Mouse (Mus musculus) C2C12 (cell line): ENCODE data around the gene Krt10.

Source experiments
- CTCF ChIP-seq: IDR thresholded peaks from one replicate; pipeline ENCODE4 v1.5.1; 2011; ENCODE audit not compliant: control insufficient read depth, insufficient read depth, insufficient read length
- FOSL1 ChIP-seq: IDR thresholded peaks from one replicate; pipeline ENCODE4 v1.8.0; 2011; ENCODE audit warnings: mild to moderate bottlenecking, low read length; ENCODE audit not compliant: poor library complexity, insufficient read depth, severe bottlenecking
- MAX ChIP-seq: IDR thresholded peaks from one replicate; pipeline ENCODE4 v1.6.1; 2011; ENCODE audit warnings: mild to moderate bottlenecking, control low read depth
- MYOD1 ChIP-seq: IDR thresholded peaks from one replicate; pipeline ENCODE4 v1.6.1; 2011; ENCODE audit warnings: low read depth; ENCODE audit not compliant: control insufficient read depth, insufficient read length
- MYOG ChIP-seq: IDR thresholded peaks from one replicate; pipeline ENCODE4 v1.6.1; 2011; ENCODE audit not compliant: control insufficient read depth, insufficient read length; ENCODE audit errors: extremely low read depth
- USF1 ChIP-seq: IDR thresholded peaks from one replicate; pipeline ENCODE4 v1.6.1; 2011; ENCODE audit warnings: low read depth, mild to moderate bottlenecking, control low read depth, moderate library complexity

DNA sequence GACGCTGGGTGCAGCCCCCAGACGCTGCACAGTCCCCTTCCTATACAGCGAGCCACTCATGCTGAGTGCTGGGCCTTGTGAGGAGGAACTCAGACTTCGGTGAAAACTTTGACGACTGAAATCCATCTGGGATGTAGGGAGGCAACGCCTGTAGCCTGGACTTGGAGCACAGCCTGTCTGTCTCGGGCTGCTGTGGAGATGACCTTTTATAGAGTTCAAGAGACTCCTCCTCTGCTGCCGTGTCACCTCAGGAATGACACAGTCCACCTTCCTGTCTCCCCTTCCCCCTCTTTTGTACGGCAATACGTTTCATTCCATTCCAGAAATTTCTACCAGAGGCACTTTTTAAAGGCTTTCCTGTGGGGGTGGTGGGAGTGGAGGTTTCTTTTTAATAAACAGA lies 48.8 kb upstream of the Krt10 start, which contains the start of gene Krt20:
- TF ChIP-seq CTCF = no peak
- TF ChIP-seq FOSL1 = no peak
- TF ChIP-seq MAX = no peak
- no peak for TF ChIP-seq MYOD1
- no peak for TF ChIP-seq USF1
- TF ChIP-seq MYOG = no peak
